Mouse (Mus musculus) gonadal fat pad, adult 2 months (tissue): ENCODE measurements at regions not wholly inside any gene's neighbourhood (a gene's known extent, or its start where the extent isn't known, plus 50 kb on each side); places are given as distances from the start of the nearest gene placed in this dataset.

Experiments
- DNase-seq: peaks from one replicate; pipeline ENCODE4 v3.0.0-alpha.2; 2012; ENCODE audit warnings: low read depth

DNA sequence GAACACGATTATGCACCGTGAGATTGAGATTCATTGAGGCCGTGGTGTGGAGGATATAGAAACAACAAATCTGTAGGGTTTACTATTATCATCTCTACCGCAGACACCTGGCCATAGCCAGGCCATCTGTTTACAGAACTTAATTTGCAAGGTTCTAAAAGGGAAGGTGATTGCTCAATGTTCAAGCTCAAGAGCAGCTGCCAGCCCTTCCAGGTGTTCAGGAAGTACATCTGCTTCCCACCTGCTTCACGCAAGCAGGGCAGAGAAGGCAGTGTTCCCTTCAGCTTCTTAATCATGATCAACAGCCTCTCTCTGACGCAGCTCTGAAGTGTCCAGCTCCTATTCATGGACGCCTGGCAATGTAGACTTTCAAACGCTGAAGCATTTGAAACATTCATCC is 202.4 kb upstream of the Prdm1 start:
- DNase-seq, result no peak

DNA sequence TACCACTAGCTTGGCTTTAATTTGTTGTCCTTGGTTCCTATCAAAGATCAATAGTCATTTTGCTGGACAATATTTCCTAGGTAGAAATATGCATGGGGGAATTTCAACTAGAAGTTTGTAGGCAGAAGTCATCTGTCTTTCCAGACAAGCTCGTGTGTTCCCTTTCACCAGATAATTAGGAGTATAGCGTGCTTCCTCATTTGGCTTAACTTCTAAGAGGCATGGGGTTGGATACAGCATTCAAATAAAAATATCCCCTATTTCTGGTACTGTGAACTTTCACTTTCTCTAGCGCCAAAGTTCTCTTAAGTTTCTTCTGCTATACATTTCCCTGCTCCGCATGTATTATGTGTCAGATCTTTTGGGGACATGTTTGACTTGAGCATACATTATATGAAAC is 200.7 kb upstream of the Prdm1 start:
- DNase-seq, result no peak

DNA sequence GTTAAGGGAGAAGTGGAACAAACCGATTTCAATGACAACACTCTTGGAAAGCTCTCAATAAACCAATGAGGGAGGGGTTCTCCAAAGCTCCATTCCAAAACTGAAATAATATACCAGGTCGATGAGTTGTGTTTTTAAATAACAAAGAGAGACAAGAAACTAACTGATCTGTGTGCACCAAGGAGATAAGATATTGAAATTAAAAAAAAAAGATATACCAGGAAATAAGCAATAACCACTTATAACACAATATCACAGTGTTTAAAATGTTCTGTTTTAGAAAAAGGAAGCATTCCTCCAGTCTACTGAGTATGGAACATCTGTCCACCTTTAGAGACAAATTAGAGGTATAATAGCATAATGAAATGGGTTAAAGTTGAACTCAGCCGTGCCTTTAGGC is 196.3 kb upstream of the Prdm1 start:
- no peak for DNase-seq

DNA sequence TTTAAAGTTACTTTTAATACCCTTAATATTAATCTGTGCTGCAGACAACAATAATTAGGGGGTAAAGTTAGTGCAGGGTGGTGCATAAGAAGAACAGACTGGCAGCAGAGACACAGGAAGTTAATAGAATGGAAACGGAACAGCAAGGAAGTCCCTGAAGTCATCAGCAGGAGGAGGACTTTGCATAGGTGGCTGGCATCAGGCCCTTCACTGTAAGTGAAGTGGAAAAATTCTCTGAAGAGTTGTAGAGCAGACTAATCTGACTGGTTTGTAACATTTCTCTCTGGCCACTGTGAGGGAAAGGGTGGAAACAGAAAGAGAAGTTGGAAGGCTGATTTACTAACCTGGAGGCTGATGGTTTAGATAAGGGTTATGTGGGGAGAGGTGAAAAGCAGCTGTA is 195.5 kb upstream of the Prdm1 start:
- DNase-seq, result no peak

DNA sequence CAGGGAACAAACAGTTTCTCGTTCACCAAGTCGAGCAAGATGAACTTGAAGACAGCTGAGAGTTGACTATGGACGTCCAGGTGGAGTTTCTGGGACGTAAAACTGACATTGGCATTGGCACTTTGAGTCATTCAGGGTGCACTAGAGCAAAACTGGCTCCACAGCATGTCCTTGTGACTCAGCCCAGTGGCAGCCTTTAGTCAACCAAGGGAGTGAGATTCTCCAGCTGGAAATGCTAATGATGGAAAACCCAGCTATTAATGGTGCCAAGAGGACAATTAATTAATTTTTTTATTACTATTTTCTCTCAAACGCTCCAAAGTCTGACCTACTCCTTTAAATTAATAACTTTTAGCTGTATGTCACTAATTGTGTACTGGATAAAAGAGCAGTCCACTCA is 195.0 kb upstream of the Prdm1 start:
- no peak for DNase-seq

DNA sequence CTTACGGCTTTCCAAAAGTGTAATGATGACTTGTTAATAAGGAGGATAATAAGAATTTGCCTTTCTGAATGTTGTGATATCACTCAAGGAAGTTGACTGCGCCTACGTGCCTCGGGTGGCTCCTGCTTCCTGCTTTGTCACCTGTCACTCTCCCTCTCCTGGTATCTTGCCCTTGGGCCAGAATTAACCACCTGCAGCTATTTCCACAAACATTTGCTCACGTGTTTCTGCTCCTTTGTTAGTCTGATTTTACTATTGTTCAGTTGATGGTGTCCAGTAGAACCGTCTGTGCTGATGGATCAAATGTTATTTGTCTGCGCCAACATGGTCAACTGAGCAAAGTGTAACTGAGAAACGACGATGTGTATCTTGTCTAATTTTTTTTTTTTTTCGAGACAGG is 193.4 kb upstream of the Prdm1 start:
- no peak for DNase-seq

DNA sequence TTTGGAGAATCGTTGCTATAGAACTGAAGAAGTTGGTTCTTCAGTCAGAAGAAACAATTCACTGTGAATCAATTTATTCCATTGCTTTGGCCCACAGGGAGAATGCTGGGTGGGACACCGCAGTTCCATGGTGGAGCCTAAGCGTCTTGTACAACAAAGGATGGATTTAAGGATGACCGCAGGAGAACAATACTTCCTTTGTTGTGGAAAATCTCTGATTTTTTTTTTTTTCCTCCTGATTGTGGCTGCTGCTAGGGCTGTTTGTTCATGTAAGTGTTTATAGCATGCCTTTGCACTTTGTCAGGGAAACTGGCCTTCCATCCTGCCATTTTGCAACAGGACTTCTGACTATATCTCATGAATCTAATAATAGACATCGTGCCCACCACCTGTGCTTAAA is 188.3 kb upstream of the Prdm1 start:
- DNase-seq, result no peak

DNA sequence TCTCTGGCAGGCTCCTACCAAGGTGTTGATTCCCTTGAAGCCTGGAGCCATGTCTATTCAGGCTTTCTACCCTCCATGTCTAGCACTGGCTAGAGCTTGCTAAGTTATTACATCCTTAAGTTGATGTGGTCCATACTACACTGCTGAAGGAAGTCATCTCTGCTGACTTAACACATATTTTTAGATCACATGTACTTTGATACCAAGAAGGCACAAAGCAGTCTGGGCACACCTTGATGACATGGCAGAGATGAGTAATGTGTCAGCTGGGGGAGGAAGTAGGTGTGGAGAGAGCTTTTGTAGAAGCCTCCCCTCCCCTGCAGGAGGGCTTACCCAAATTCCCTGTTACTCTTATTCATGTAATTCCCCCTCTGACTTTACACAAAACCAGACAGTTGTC is 187.6 kb upstream of the Prdm1 start:
- no peak for DNase-seq

DNA sequence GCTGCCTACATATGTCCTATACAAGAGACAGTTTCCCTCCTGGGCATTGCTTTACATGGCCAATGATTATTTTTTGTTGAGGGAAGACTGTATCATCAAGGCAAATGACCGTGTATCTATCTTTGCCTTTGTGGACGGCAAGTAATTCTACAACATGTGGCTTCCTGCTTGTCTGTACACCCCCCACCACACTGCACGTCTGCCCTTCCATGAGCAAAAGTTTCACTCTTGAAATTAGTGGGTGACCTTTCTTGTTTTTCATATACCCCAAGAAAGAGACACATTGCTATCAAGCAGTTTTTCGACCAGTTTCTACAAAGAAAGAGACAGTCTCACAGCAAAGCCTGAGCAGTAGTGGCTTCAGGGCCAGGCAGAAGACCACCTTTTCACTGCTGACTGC is 180.5 kb upstream of the Prdm1 start:
- no peak for DNase-seq

DNA sequence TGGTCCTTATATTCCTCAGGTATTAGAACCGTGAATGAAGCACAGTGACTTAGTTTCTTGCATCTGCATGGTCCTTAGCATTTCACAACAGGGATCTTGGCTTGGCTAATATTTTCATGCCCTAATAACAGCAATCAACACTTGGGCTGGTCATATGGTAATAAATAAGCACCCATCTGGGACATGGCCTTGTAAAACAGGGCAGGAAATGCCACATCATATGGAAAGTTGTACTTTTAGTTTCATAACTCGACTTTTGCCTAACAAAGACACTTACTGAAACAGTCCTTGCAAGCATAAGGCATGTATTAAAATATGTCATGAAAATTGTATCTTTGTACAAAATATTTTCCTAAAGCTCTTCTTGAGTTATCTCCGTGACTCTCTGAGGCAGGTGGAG is 175.8 kb upstream of the Prdm1 start:
- no peak for DNase-seq

DNA sequence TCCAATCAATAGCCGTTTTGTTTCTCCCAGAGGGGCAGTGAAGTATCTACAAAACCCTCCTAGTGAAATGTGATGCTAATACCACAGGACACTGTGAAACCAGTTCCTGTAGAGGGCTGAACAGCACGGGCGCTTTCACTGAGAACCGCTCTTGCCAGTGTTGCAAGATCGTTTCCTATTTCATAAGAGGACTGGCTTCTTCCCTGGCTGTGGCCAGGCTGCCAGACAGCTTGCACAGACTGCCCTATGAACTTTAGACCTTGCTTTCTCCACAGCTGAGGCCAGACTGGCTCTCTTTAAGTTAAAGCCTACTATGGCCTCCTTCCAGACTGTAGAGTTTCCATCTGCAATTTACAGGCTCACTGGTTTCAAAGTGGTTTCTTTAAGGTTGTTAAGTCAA is 173.8 kb upstream of the Prdm1 start:
- DNase-seq, result no peak

DNA sequence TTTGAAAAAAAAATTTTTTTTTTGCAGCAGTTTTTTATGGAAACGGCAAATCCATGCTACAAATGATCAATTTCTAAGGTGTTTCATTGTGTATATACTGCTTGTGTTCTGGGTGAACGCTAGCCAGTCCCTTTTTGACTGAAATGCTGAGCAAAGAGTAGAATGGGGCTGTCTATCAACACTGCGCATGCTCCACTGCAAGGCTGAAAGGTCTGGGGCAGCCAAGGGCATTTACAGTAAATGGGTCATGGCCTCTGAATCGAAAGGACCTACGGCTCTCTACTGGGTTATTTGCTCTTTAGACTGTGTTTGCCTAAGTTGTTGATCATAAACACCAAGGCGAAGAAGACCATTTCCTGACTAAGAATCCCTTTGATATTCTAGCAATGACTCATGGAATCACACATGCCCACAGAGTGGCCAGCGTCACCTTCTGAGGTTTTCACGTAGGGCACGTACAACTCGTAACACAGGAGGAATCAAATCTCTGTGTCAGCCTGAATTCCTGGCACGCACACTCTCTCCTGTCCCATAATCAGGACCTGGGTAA is 171.8 kb upstream of the Prdm1 start:
- DNase-seq, result no peak

DNA sequence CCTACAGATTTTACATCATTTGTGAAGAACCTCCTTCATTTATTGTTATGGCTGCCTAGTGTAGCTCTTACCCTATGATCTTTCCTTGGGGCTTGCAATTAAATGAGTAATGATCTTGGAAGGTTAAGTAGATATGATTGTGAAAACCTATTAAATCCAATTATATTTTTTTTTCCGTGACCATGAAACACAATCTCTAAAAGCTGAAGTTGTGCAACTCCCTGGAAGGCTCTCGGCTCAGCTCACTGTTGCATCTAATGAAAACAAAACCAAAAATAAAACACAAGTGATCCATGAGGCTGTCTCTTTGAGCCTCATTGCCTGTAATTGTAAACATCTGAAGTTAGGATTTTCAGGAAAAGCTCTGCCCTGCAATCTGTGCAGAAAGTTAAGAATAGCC is 169.7 kb upstream of the Prdm1 start:
- peak; percentile 72 for DNase-seq

DNA sequence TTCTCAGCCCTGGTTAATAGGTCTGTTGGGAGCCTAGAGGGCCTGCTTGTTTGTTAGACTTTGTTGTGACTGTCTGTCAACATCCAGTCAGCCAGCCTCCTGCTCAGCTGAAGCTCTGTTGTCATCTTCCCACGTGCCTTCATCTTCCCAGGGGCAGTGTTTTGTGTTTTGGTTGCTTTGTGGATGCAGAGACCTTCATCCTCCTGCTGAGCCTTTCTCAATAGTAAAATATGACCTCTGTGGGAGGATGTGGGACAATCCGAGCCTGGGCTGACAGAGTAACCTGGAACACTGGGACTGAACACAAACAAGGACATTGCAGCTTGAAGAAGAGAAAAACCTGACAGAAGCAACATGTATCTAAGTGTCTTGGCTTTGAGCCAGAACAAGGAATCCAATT is 168.7 kb upstream of the Prdm1 start:
- peak; percentile 65 for DNase-seq

DNA sequence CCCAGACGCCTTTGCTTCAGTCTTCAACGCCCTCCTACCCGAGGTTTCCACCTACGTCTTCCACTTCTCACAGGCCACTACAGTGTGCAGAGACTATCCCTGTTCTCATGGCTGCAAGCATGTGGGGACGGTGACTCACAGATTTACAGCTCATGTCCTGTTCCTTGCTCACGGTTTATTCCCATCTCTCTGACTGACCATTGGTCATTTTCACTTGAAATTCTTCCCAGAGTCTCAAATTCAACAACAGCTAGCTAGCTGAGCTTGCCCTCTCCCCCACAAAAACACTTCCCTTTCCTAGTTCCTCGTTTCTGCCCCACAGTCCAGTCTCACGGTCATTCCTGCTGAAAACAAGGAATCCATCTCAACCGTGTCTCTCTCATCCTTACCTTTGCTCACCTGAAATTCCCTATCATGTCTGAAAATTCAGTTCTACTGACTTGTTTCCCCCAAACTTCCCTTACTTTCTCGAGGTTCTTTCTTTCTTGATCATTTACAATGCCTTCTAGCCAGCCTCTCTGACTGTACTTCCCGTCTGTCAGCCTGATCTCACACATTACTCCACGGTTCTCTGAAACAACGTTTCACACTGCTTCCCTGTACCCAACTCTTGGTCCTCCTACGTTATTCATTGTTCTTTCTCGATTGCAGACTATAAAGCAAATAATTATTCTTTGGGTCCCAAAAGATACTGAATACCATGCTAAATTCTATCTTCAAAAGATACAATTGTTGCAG is 163.5 kb upstream of the Prdm1 start:
- no peak for DNase-seq

DNA sequence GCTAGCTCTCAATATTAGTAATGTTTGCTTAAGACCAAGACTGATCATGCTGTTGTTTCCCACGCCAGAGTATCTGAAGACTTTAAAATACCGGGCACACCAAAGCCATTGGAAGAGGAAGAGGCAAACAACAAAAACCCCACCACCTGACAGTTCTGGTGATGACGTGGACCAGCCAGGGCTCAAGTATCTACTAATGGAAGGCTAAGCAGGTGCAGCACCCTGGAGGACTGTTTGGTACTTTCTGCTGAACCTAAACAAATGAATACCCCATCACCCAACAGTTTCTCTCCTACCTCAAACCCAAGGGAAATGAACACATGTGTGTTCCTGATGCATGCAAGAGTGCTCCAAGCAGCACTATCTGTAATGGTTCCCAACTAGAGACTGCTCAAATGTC is 160.3 kb upstream of the Prdm1 start:
- no peak for DNase-seq

DNA sequence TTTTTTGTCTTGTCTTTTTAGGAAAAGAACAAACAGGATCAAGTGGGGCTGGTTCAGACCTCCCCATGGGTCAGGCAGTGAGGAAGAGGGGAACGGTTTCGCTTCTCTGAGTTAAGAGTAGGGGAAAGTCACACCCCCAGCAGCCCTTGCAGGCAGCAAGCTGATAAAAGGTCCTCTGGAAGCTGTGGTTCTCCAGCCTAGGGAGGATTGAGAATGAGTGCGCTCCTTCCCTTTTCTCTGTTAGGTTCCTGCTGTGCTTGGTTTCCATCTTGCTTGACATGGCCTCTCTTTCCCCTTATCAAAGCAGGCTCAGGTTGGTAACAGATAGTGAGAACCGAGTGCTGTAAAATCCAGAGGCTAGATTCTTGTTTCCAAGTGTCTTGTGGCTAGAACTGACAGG is 157.8 kb upstream of the Prdm1 start:
- no peak for DNase-seq

DNA sequence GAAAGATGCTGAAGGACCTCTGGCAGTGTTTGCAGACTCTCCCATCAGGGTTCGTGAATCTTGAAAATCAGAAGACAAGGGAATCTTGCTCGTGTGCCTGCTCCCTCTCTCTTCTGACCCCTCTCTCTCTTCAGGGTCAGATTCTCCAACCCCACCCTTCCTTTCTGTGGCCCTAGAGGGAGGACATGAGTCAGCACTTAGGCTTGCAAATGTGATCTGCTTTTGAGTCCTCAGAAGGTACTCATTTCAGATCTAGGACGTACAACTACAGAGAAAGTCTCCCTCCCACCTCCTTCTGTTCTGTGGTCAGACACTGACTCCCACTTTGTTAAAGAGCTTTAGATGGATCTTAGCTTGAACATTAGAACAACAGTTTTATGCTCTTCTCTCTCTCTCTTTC is 156.9 kb upstream of the Prdm1 start:
- DNase-seq, result no peak

DNA sequence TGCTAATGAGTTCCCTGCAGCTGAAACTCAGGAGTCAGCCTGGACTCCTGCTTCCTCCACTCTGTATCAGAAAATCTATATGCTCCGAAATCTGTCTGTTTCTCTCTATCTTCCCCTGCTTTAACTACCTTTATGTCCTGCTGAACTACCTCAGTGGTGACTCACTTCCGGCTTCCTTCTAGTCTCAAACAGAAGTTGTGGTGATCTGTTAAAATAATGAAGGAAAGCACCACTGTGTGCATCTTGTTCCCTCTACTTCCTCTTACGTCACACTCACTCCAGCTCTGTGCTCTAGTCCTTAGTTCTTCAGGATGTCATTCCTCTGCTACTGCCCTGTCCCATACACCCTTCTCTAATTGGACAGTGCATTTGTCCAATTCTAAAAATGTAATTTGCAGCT is 148.2 kb upstream of the Prdm1 start:
- DNase-seq, result no peak

DNA sequence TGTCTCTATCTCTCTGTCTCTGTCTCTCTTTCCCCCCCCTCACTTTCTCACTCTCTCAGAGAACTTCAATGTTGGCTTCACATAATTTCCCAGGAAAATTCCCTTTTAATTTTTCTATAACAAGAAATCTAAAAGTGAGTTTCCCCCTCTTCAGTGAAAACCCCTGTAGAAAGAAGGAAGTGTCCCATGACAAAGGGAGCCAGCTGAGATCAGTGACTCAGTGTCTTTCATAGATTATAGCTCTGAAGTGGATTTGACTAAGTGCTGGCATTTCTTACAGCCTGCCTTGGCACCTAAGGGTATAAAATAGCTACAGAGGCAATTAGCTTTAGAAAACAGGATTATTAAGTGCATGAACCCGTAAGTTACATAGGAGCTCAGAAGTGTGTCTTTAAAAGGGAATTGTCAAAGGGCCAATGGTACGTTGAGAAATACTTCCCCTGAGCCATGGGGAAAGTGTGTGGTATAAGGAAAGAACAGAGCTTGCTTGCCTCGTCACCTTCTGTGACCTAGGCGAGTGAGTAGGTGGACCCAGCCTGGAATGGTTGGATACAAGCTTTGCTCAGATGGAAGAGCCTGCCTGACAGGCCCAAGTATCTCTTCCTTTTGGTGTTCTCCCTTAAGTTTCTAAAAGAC is 137.3 kb upstream of the Prdm1 start:
- DNase-seq, result peak; percentile 100

DNA sequence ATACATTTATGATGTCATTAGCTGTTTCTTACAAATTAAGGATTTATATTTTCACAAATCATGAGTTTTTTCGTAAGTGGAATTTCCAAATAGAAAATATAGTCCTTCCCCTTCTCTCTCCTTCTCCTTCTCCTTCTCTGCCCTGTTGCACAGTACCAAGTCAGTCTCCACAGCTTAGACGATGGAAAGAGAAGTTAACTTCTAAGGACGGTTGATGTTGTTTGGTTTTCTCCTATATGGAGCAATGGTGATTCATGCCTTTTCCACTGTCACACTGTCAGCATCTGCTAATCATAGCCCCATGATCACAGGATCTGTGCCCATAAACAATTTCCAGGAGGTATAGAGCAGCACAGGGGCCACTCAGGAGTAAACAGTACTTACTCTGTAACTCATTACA is 131.2 kb upstream of the Prdm1 start:
- no peak for DNase-seq

DNA sequence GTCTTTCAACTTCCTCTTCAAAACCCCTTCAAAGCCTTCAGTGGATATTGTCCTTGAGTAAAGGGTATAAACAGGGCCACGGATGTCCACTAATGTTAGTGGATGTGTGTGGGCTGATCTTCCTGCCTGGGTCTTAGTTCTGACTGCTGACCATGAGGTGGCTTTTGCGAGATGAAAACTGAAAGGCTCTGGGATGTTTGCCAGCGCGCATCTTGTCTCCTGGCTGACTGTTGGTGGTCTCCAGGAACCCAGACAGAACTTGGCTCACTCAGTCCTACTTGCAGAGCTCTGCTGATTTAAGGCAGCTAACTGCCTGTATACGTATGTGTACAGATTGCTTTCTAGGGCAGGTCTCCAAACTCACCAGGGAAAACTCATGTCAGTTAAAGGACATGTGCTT is 125.5 kb upstream of the Prdm1 start:
- DNase-seq, result no peak

DNA sequence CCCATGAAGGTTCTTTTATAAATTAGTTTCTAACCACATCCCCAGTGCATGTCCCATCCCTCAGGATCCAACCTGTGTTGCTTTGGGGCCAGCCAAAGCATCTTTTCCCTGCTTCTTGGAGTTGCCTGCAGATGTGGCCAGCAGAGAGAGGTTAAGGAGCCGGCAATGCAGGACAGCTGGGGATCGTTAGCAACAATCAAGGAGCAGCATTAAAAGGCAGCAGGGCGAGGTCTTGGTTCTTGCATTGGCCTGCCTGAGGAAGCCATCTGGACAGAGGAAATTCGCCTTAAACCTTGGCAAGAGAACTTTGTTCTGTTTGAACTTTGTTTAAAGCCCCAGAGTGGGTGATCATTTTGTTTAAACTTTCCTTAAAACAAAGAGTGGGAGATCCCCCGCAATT is 118.7 kb upstream of the Prdm1 start:
- DNase-seq, result no peak

DNA sequence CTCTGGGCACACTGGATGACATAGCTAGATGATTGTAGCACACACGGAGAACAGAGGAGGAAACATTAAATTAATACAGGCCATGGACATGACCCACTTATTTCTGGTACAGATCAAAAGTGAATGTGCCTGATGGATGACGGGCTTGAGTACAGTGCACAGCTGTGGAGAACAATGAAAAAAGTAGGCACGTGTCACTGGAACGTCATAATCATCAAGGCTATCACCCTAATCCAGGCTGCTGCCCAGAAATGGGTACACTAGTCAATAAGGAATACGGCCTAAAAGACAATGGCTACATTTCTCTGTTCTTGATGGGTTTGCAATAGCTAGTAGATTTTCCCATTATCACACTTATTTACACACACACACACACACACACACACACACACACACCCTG is 118.3 kb upstream of the Prdm1 start:
- DNase-seq, result no peak
